Mouse (Mus musculus): Measurements from ENCODE around the gene Prkg1.

DNA sequence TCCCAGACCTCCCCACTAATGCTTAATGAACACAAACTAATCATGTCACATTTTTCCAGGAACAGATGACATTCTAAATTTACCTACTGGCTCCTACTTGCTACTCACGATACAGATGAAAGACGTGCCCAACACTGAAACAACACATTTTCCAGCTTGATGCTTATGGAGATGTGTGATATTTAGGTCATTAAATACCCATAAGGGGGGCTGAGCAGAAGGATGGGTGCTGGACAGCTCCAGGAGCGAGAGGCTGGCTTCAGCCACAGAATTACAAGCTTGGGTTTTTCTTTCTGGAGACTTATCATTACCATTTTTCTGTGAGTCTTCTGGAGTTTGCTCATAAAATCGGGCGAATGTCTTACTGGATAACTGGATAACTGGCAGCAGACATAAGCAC lies 958.6 kb downstream of the Prkg1 start:
- TF ChIP-seq POLR2A (IDR thresholded peaks at IDR 0.05; ENCODE audit: borderline replicate concordance, low read depth, low read length) = no peak
- TF ChIP-seq CTCF (IDR thresholded peaks at IDR 0.05; ENCODE audit: low read depth, low read length) = no peak
